Mouse (Mus musculus): ENCODE measurements around the gene Ctbp2. TPM values are rescaled to one million over a fixed set of nuclear protein-coding genes. Genes with fewer than 3 reads are reported as not detected.

Ctbp2 gene
- total RNA-seq (2023): 0.88 TPM

GRCm38 (mm10) chr7:133123999-133124700, at the start of gene Ctbp2:
Gene Ctbp2 (minus strand): TSS chr7:133124354.

GRCm38 (mm10) chr7:133123244-133123998, 733 bp downstream of the Ctbp2 start, which contains the start of gene Fgfr2:
Gene Fgfr2 (minus strand): TSS chr7:133123350.

Other genes with a start within 250 kb of the Ctbp2 start
- 45.5 TPM for gene Zranb1, start 193.2 kb downstream of the Ctbp2 start, total RNA-seq (2023)
- not detected for gene Fgfr2, start 1.0 kb downstream of the Ctbp2 start, total RNA-seq (2023)